In genomic region chr4:110028461-110029188, GRCm38 (mm10) we compare ENCODE assay signal across 9 mouse cellular contexts. TPM values are rescaled to one million over a fixed set of nuclear protein-coding genes. Genes with fewer than 3 reads are reported as not detected.
DNase-seq lines count a peak whose midpoint lies in the region; ATAC-seq lines count a peak whose summit lies in the region.
"Had no signal": no experiment of that assay in that cellular context is flagged by ENCODE, and none has a peak within 500 bp of the region (broad histone marks: within the 10 kb centered on the region; RNA-seq: fewer than 3 reads in every experiment).

No protein-coding gene starts in this region.

- ATAC-seq in liver, embryonic 11.5 days (replicated peaks; ENCODE audit: low FRiP score), result 0 out of 2 replicates have a peak, but pooled peaks have one; percentile 51
- no peak for ATAC-seq in liver, embryonic 12.5 days
- ATAC-seq in embryonic facial prominence, embryonic 13.5 days (ENCODE audit: insufficient number of reproducible peaks, insufficient read depth, low FRiP score, low TSS enrichment, low read depth), result 0 out of 2 replicates have a peak, but pooled peaks have one; percentile 26
- ATAC-seq in hindbrain, embryonic 16.5 days, result peak; percentile 89

- H3K27me3 ChIP-seq in liver, embryonic 11.5 days (replicated peaks; ENCODE audit: control insufficient read depth, insufficient read depth, low read length), result 0 out of 2 replicates have a peak, but pooled peaks cover 3% of the 10 kb centered on the region
- peaks cover 9% of the 10 kb centered on the region; the same call in 1 of the 2 replicates for H3K27me3 ChIP-seq in liver, embryonic 12.5 days (replicated peaks)
- peaks cover 10% of the 10 kb centered on the region; the same call in 1 of the 2 replicates for H3K27me3 ChIP-seq in embryonic facial prominence, embryonic 13.5 days
- 0 out of 2 replicates have a peak, but pooled peaks cover 8% of the 10 kb centered on the region for H3K27me3 ChIP-seq in hindbrain, embryonic 16.5 days (replicated peaks; ENCODE audit: control insufficient read depth, insufficient read depth, low read length)
- H3K27me3 ChIP-seq in splenic B cell, adult 2 months (ENCODE audit: control insufficient read depth, insufficient read depth, low read length, poor library complexity, severe bottlenecking), result no peaks in the 10 kb centered on the region

- DNase-seq in liver, embryonic 11.5 days (ENCODE audit: low spot score), result no peak
- peak; percentile 62 for DNase-seq in R1 (ENCODE audit: low read depth, low spot score)
- DNase-seq in lung, postnatal 10 days, result peak; percentile 25
- DNase-seq in splenic B cell, adult 2 months (ENCODE audit: low read depth, low spot score), result peak; percentile 65
- DNase-seq in urinary bladder, postnatal 10 days (ENCODE audit: low spot score), result no peak

- H3K36me3 ChIP-seq in liver, embryonic 11.5 days (ENCODE audit: control insufficient read depth, insufficient read depth, low read length), result no peaks in the 10 kb centered on the region
- H3K36me3 ChIP-seq in liver, embryonic 12.5 days, result no peaks in the 10 kb centered on the region
- no peaks in the 10 kb centered on the region for H3K36me3 ChIP-seq in embryonic facial prominence, embryonic 13.5 days
- H3K36me3 ChIP-seq in hindbrain, embryonic 16.5 days (ENCODE audit: control insufficient read depth, insufficient read depth, low read length), result no peaks in the 10 kb centered on the region
- H3K36me3 ChIP-seq in splenic B cell, adult 2 months (ENCODE audit: control insufficient read depth, insufficient read depth, low read length, poor library complexity, severe bottlenecking), result no peaks in the 10 kb centered on the region

- 59% methylated on average over 6 of the region's 6 CpGs for WGBS in liver, embryonic 11.5 days
- 61% methylated on average over 5 of the region's 6 CpGs for WGBS in liver, embryonic 12.5 days (ENCODE audit: insufficient replicate concordance)
- WGBS in embryonic facial prominence, embryonic 13.5 days, result 58% methylated on average over 6 of the region's 6 CpGs
- WGBS in hindbrain, embryonic 16.5 days, result 63% methylated on average over 6 of the region's 6 CpGs

- H3K9ac ChIP-seq in liver, embryonic 11.5 days (ENCODE audit: low read depth, low read length), result no peak overlapping the region
- H3K9ac ChIP-seq in liver, embryonic 12.5 days, result no peak overlapping the region
- no peak overlapping the region for H3K9ac ChIP-seq in embryonic facial prominence, embryonic 13.5 days
- H3K9ac ChIP-seq in hindbrain, embryonic 16.5 days (ENCODE audit: low read depth, low read length), result no peak overlapping the region

- no peak overlapping the region for H3K27ac ChIP-seq in liver, embryonic 11.5 days (ENCODE audit: low read depth, low read length)
- no peak overlapping the region for H3K27ac ChIP-seq in liver, embryonic 12.5 days
- H3K27ac ChIP-seq in embryonic facial prominence, embryonic 13.5 days, result no peak overlapping the region
- no peak overlapping the region for H3K27ac ChIP-seq in hindbrain, embryonic 16.5 days (ENCODE audit: low read depth, low read length)

- no peaks in the 10 kb centered on the region for H3K9me3 ChIP-seq in liver, embryonic 11.5 days (ENCODE audit: control insufficient read depth, low read length)
- H3K9me3 ChIP-seq in liver, embryonic 12.5 days (replicated peaks), result no peaks in the 10 kb centered on the region
- no peaks in the 10 kb centered on the region for H3K9me3 ChIP-seq in embryonic facial prominence, embryonic 13.5 days
- H3K9me3 ChIP-seq in hindbrain, embryonic 16.5 days (ENCODE audit: control insufficient read depth, low read length), result no peaks in the 10 kb centered on the region

- H3K4me3 ChIP-seq in liver, embryonic 11.5 days (ENCODE audit: low read depth, low read length), result no peak overlapping the region
- no peak overlapping the region for H3K4me3 ChIP-seq in liver, embryonic 12.5 days
- no peak overlapping the region for H3K4me3 ChIP-seq in embryonic facial prominence, embryonic 13.5 days
- H3K4me3 ChIP-seq in hindbrain, embryonic 16.5 days (ENCODE audit: low read length), result no peak overlapping the region
- H3K4me3 ChIP-seq: erythroblast, embryonic 14.5 days had no signal

- no peaks in the 10 kb centered on the region for H3K4me1 ChIP-seq in liver, embryonic 11.5 days (replicated peaks; ENCODE audit: control insufficient read depth, insufficient read depth, low read length)
- peaks cover 5% of the 10 kb centered on the region; the same call in 1 of the 2 replicates for H3K4me1 ChIP-seq in liver, embryonic 12.5 days
- no peaks in the 10 kb centered on the region for H3K4me1 ChIP-seq in embryonic facial prominence, embryonic 13.5 days
- H3K4me1 ChIP-seq in hindbrain, embryonic 16.5 days (ENCODE audit: control insufficient read depth, insufficient read depth, low read depth, low read length), result no peaks in the 10 kb centered on the region

- no peak overlapping the region for H3K4me2 ChIP-seq in liver, embryonic 11.5 days
- H3K4me2 ChIP-seq in liver, embryonic 12.5 days, result no peak overlapping the region
- no peak overlapping the region for H3K4me2 ChIP-seq in embryonic facial prominence, embryonic 13.5 days
- no peak overlapping the region for H3K4me2 ChIP-seq in hindbrain, embryonic 16.5 days (ENCODE audit: low read length)

RNA-seq across cellular contexts. Expression of gene Dmrta2, which starts 50.8 kb away (rescaled TPM):
- polyA plus RNA-seq in liver, embryonic 11.5 days (2014; fragmentation: Nextera tagmentation; extraction: Ambion mirVana), result 0.07 TPM in 1 of 2 replicates, not detected in the other
- 0.05 TPM in 2 replicates for polyA plus RNA-seq in liver, embryonic 12.5 days (2016; fragmentation: Nextera tagmentation; extraction: Ambion mirVana)
- polyA plus RNA-seq in embryonic facial prominence, embryonic 13.5 days (2015; fragmentation: Nextera tagmentation; extraction: Ambion mirVana), result 0.56 and 1.5 TPM in 2 replicates
- 0.05 and 0.19 TPM in 2 replicates for polyA plus RNA-seq in hindbrain, embryonic 16.5 days (2015; fragmentation: Nextera tagmentation; extraction: Ambion mirVana)

Comparison
In these comparisons a context has a peak if more than half of its experiments do, and no peak if none do; other contexts are left out.
1. DNase-seq: peak in R1 (single experiment), lung, postnatal 10 days (single experiment) and splenic B cell, adult 2 months (single experiment); none in liver, embryonic 11.5 days (single experiment) and urinary bladder, postnatal 10 days (single experiment).